Mouse (Mus musculus) small intestine, adult 2 months (tissue): ENCODE data around the gene Pcna. TPM values are rescaled to one million over a fixed set of nuclear protein-coding genes. Genes with fewer than 3 reads are reported as not detected.

Experiments
- H3K27ac ChIP-seq: fragments of 200-500 bp; 2 replicates; pipeline ENCODE4 v1.5.1; 2012; ENCODE audit warnings: low read depth, low read length, control low read depth, inconsistent platforms; ENCODE audit not compliant: insufficient read depth
- H3K27me3 ChIP-seq: fragments of 200-500 bp; 2 replicates; pipeline ENCODE4 v1.6.1; 2012; ENCODE audit warnings: mild to moderate bottlenecking, moderate library complexity, low read length, inconsistent platforms; ENCODE audit not compliant: control insufficient read depth, insufficient read depth
- H3K36me3 ChIP-seq: fragments of 200-500 bp; 2 replicates; pipeline ENCODE4 v1.6.1; 2012; ENCODE audit warnings: mild to moderate bottlenecking, low read length, control low read depth, inconsistent platforms; ENCODE audit not compliant: control insufficient read depth, insufficient read depth
- H3K4me1 ChIP-seq: fragments of 200-500 bp; 2 replicates; pipeline ENCODE4 v1.6.1; 2012; ENCODE audit warnings: low read length, inconsistent platforms, mixed read lengths; ENCODE audit not compliant: control insufficient read depth, insufficient read depth, insufficient read length
- H3K4me3 ChIP-seq: fragments of 200-500 bp; 2 replicates; pipeline ENCODE4 v1.5.1; 2012; ENCODE audit warnings: low read depth, mild to moderate bottlenecking, control low read depth, inconsistent platforms, low read length, moderate library complexity
- CTCF ChIP-seq: fragments of 200-500 bp; IDR thresholded peaks from 2 replicates; pipeline ENCODE4 v1.5.1; 2012; ENCODE audit warnings: low read depth, mild to moderate bottlenecking, control low read depth, inconsistent platforms, low read length, moderate library complexity, mixed read lengths; ENCODE audit not compliant: insufficient replicate concordance, insufficient read length; ENCODE audit errors: extremely low read depth
- POLR2A ChIP-seq: fragments of 200-500 bp; IDR thresholded peaks from 2 replicates; pipeline ENCODE4 v1.6.1; 2012; ENCODE audit warnings: low read depth, mild to moderate bottlenecking, control low read depth, inconsistent platforms, low read length, moderate library complexity
- WGBS: fragments of 180-500 bp; shearing (Covaris S2); methylation state at CpG from one replicate; pipeline ENCODE4 v1.1.7; 2018; 5-methylcytosine and 5-hydroxymethylcytosine counted together
- polyA plus RNA-seq: library from polyadenylated mRNA; depleted of rRNA; stranded (reverse); fragments of >200 nt; gene quantifications from 2 replicates; pipeline ENCODE4 v1.2.3, GENCODE M21; 2012

Pcna gene
- polyA plus RNA-seq, 1 experiment: 54.9 TPM

- H3K4me3 ChIP-seq: no peak overlapping the region
- TF ChIP-seq CTCF (no peak), POLR2A (no peak)
- no peaks in the 10 kb centered on the region for H3K36me3 ChIP-seq
- peak overlapping the region; percentile 44; the same call in 1 of the 2 replicates for H3K27ac ChIP-seq
- 40% methylated on average over 3 of the region's 3 CpGs for WGBS
- peaks cover 38% of the 10 kb centered on the region; the same call in 1 of the 2 replicates for H3K4me1 ChIP-seq
- no peaks in the 10 kb centered on the region for H3K27me3 ChIP-seq
Observed at GRCm38 (mm10) chr2:132232413-132232945, 20.6 kb downstream of the Pcna start.

GRCm38 (mm10) chr2:132224359-132224758 is 28.8 kb downstream of the Pcna start:
- WGBS: 82% methylated on average over 4 of the region's 4 CpGs
- Histone ChIP-seq H3K4me1 (no peaks in the 10 kb centered on the region), H3K27ac (no peak overlapping the region), H3K36me3 (no peaks in the 10 kb centered on the region), H3K27me3 (no peaks in the 10 kb centered on the region), H3K4me3 (no peak overlapping the region)
- no peak for TF ChIP-seq POLR2A
- no peak for TF ChIP-seq CTCF

- Histone ChIP-seq H3K27ac (no peak overlapping the region), H3K36me3 (no peaks in the 10 kb centered on the region), H3K4me3 (no peak overlapping the region), H3K27me3 (no peaks in the 10 kb centered on the region), H3K4me1 (peaks cover 5% of the 10 kb centered on the region; the same call in 1 of the 2 replicates)
- TF ChIP-seq CTCF: no peak
- no peak for TF ChIP-seq POLR2A
- WGBS: 69% methylated on average over 11 of the region's 11 CpGs
Observed at GRCm38 (mm10) chr2:132221611-132222073, 31.5 kb downstream of the Pcna start.

GRCm38 (mm10) chr2:132211995-132212656 is 41.0 kb downstream of the Pcna start:
- peak overlapping the region; percentile 40; the same call in 1 of the 2 replicates for H3K27ac ChIP-seq
- 59% methylated on average over 5 of the region's 5 CpGs for WGBS
- H3K4me1 ChIP-seq: peaks cover 20% of the 10 kb centered on the region; the same call in 1 of the 2 replicates
- H3K4me3 ChIP-seq: no peak overlapping the region
- H3K36me3 ChIP-seq: no peaks in the 10 kb centered on the region
- TF ChIP-seq POLR2A (0 out of 2 replicates have a peak, but pooled peaks have one; percentile 17), CTCF (no peak)
- H3K27me3 ChIP-seq: no peaks in the 10 kb centered on the region

GRCm38 (mm10) chr2:132210806-132211312 is 42.3 kb downstream of the Pcna start:
- Histone ChIP-seq H3K4me1 (peaks cover 17% of the 10 kb centered on the region; the same call in 1 of the 2 replicates), H3K36me3 (no peaks in the 10 kb centered on the region), H3K4me3 (no peak overlapping the region), H3K27me3 (no peaks in the 10 kb centered on the region), H3K27ac (no peak overlapping the region)
- WGBS: 72% methylated on average over 9 of the region's 9 CpGs
- TF ChIP-seq POLR2A: no peak
- no peak for TF ChIP-seq CTCF

- WGBS: 32% methylated on average over 8 of the region's 8 CpGs
- Histone ChIP-seq H3K4me1 (peaks cover 23% of the 10 kb centered on the region; the same call in 1 of the 2 replicates), H3K36me3 (no peaks in the 10 kb centered on the region), H3K27ac (peak overlapping the region; percentile 80; the same call in 1 of the 2 replicates), H3K4me3 (no peak overlapping the region), H3K27me3 (no peaks in the 10 kb centered on the region)
- TF ChIP-seq POLR2A: no peak
- no peak for TF ChIP-seq CTCF
Observed at GRCm38 (mm10) chr2:132208246-132208881, 44.8 kb downstream of the Pcna start.
